Mouse (Mus musculus) heart, embryonic 15.5 days (tissue): ENCODE measurements around the gene Anks1b. TPM values are rescaled to one million over a fixed set of nuclear protein-coding genes. Genes with fewer than 3 reads are reported as not detected.

Experiments used
- ATAC-seq: fragments of 200-750 bp; cut with Nextera tagmentation; replicated peaks from 2 replicates; pipeline ENCODE4 v1.8.0; 2017; ENCODE audit warnings: low read depth, moderate TSS enrichment; ENCODE audit not compliant: insufficient number of reproducible peaks, insufficient read depth, low FRiP score
- H3K27ac ChIP-seq: fragments of 300-500 bp; sonication (generic); 2 replicates; pipeline ENCODE4 v1.5.1; 2015; ENCODE audit warnings: mild to moderate bottlenecking, inconsistent platforms
- H3K27me3 ChIP-seq: fragments of 300-500 bp; sonication (generic); 2 replicates; pipeline ENCODE4 v1.6.1; 2015; ENCODE audit warnings: inconsistent platforms
- H3K36me3 ChIP-seq: fragments of 300-500 bp; sonication (generic); 2 replicates; pipeline ENCODE4 v1.6.1; 2015; ENCODE audit warnings: mild to moderate bottlenecking, inconsistent platforms
- H3K4me1 ChIP-seq: fragments of 300-500 bp; sonication (generic); replicated peaks from 2 replicates; pipeline ENCODE4 v1.6.1; 2015; ENCODE audit warnings: inconsistent platforms
- H3K4me2 ChIP-seq: fragments of 300-500 bp; sonication (generic); 2 replicates; pipeline ENCODE4 v1.6.1; 2015; ENCODE audit warnings: inconsistent platforms, mild to moderate bottlenecking, moderate library complexity
- H3K4me3 ChIP-seq: fragments of 300-500 bp; sonication (generic); 2 replicates; pipeline ENCODE4 v1.5.1; 2015; ENCODE audit warnings: mild to moderate bottlenecking, inconsistent platforms
- H3K9ac ChIP-seq: fragments of 300-500 bp; sonication (generic); 2 replicates; pipeline ENCODE4 v1.6.1; 2015; ENCODE audit warnings: mild to moderate bottlenecking, inconsistent platforms
- H3K9me3 ChIP-seq: fragments of 300-500 bp; sonication (generic); replicated peaks from 2 replicates; pipeline ENCODE4 v1.6.1; 2016; ENCODE audit warnings: inconsistent platforms
- WGBS: fragments of 180-500 bp; shearing (Covaris S2); methylation state at CpG from one replicate; pipeline ENCODE4 v1.1.7; 2015; ENCODE audit warnings: mixed read lengths; 5-methylcytosine and 5-hydroxymethylcytosine counted together
- polyA plus RNA-seq: library from polyadenylated mRNA; unstranded; fragments of >200 nt; fragmentation: Nextera tagmentation; extraction: Ambion mirVana; gene quantifications from 2 replicates; pipeline ENCODE4 v1.2.1, GENCODE M21; 2015

Gene Anks1b
- polyA plus RNA-seq, 1 experiment from 2014 or later, result 0.79 TPM

GRCm38 (mm10) chr10:90400382-90400781, 527.1 kb downstream of the Anks1b start:
- no peak overlapping the region for H3K27ac ChIP-seq
- H3K9ac ChIP-seq, result no peak overlapping the region
- no peak overlapping the region for H3K4me3 ChIP-seq
- 83% methylated on average over 4 of the region's 4 CpGs for WGBS
- no peak overlapping the region for H3K4me2 ChIP-seq
- no peaks in the 10 kb centered on the region for H3K27me3 ChIP-seq
- H3K36me3 ChIP-seq, result no peaks in the 10 kb centered on the region
- no peaks in the 10 kb centered on the region for H3K4me1 ChIP-seq
- ATAC-seq, result no peak
- H3K9me3 ChIP-seq, result no peaks in the 10 kb centered on the region

DNA sequence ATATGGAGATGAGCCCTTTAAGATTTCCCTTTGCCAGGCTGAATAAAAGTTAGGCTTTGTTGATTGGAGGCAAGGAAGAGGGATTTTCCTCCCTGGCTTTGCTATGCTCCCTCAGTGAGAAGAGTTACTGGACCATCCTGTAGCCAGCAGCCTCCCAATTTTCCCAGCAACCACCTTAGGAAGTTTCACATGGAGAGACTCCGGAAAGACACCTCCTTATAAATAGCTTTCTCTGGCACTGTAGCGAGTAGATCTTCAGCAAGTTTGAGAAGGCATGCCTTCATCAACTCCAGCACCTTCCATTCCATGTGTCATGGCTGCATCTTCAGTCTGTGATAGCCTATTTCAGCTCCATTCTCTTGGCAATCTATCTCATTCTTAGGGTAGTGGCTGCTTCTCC, 535.2 kb downstream of the Anks1b start:
- Histone ChIP-seq H3K4me2 (no peak overlapping the region), H3K9me3 (no peaks in the 10 kb centered on the region), H3K36me3 (no peaks in the 10 kb centered on the region), H3K4me1 (no peaks in the 10 kb centered on the region), H3K4me3 (no peak overlapping the region), H3K27ac (no peak overlapping the region), H3K9ac (no peak overlapping the region), H3K27me3 (no peaks in the 10 kb centered on the region)
- no peak for ATAC-seq
- WGBS, result 62% methylated on average over 2 of the region's 2 CpGs

DNA sequence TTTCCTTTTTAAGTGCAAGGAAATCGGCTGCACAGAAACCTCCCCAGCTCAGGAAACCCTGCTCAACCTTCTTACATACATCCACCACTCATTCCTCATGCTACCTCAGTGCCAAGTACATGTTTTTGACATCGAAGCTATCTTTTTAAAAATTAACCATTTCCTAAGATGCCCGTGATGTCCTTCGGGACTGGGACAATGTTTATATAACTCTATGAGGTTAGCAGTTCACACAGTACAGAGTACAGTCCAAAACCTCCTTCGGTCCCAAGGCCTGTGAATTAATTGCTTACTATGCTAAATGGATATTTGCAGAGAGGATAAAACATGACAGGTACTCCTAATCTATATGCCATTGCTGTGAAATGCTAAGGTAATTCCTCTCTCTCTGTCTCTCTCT, 558.2 kb downstream of the Anks1b start:
- no peak overlapping the region for H3K4me2 ChIP-seq
- no peak for ATAC-seq
- no peaks in the 10 kb centered on the region for H3K4me1 ChIP-seq
- H3K27me3 ChIP-seq, result no peaks in the 10 kb centered on the region
- no peak overlapping the region for H3K27ac ChIP-seq
- H3K36me3 ChIP-seq, result no peaks in the 10 kb centered on the region
- H3K9ac ChIP-seq, result no peak overlapping the region
- H3K4me3 ChIP-seq, result no peak overlapping the region
- no peaks in the 10 kb centered on the region for H3K9me3 ChIP-seq
- 62% methylated on average over 5 of the region's 5 CpGs for WGBS

DNA sequence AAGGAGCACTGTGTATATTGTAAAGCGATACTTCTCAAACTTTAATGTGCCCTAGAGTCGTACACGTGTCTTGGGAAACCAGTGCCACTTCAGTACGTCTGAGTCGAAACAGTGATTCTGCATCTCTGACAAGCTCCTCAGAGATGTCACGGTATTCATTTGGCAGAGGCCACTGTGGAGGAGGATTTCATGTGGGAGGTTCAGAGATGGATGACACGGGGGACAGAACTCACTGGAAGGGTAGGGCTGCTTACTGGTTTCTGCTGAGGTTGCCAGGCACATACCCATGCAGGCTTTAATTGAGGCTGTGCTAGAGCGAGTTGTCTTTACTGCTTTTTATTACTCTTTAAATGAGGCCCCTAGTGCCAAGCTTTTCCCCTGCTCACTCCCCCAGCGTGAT, 558.7 kb downstream of the Anks1b start:
- no peaks in the 10 kb centered on the region for H3K4me1 ChIP-seq
- H3K4me2 ChIP-seq, result no peak overlapping the region
- H3K36me3 ChIP-seq, result no peaks in the 10 kb centered on the region
- no peak overlapping the region for H3K27ac ChIP-seq
- H3K4me3 ChIP-seq, result no peak overlapping the region
- no peaks in the 10 kb centered on the region for H3K27me3 ChIP-seq
- no peaks in the 10 kb centered on the region for H3K9me3 ChIP-seq
- no peak for ATAC-seq
- H3K9ac ChIP-seq, result no peak overlapping the region
- 61% methylated on average over 9 of the region's 9 CpGs for WGBS

DNA sequence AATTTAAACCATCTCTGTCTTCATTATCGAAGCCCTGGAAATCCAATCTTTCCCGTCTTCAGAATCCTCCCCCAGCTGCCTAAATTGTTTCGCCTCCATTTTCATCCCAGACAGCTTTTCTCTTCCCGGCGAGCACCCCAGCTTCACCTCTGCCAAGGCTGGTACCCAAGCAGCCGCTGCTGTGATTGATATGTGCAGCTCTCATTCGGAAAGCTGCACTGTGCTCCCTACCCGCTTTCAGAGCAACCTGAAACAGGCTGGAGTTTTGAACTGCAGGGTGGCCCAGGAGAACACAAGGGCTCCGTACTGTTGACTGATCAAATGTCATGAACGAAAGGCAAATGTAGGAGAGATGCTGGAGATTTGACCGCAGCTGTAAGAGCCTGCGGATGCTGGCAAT, 559.2 kb downstream of the Anks1b start:
- H3K9me3 ChIP-seq, result no peaks in the 10 kb centered on the region
- no peak overlapping the region for H3K4me3 ChIP-seq
- no peak overlapping the region for H3K27ac ChIP-seq
- 66% methylated on average over 12 of the region's 12 CpGs for WGBS
- H3K36me3 ChIP-seq, result no peaks in the 10 kb centered on the region
- no peaks in the 10 kb centered on the region for H3K27me3 ChIP-seq
- H3K9ac ChIP-seq, result no peak overlapping the region
- no peak for ATAC-seq
- H3K4me1 ChIP-seq, result no peaks in the 10 kb centered on the region
- H3K4me2 ChIP-seq, result no peak overlapping the region

DNA sequence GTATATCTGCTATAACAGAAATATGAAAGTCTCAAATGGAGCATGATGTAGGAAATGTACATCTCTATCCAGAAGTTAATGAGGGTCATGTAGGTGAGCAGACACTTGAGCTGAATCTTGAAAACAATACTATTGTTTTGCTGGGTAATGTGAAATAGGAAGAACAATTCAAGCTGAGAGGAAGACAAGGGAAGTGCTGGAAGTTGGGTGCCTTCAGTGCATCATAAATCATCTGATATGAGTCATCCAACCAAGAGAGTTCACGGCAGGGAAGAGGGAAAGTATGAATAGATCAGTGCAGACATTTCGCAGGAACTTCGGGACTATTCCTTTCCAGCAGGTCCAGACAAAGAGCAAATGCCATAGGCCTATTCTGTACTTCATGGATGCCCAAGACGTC, 567.7 kb downstream of the Anks1b start:
- WGBS, result 68% methylated on average over 4 of the region's 4 CpGs
- H3K4me1 ChIP-seq, result no peaks in the 10 kb centered on the region
- ATAC-seq, result no peak
- no peaks in the 10 kb centered on the region for H3K36me3 ChIP-seq
- no peak overlapping the region for H3K4me2 ChIP-seq
- H3K9ac ChIP-seq, result no peak overlapping the region
- no peak overlapping the region for H3K27ac ChIP-seq
- no peak overlapping the region for H3K4me3 ChIP-seq
- H3K9me3 ChIP-seq, result no peaks in the 10 kb centered on the region
- no peaks in the 10 kb centered on the region for H3K27me3 ChIP-seq

GRCm38 (mm10) chr10:90441656-90442055, 568.3 kb downstream of the Anks1b start:
- no peak overlapping the region for H3K4me2 ChIP-seq
- H3K4me1 ChIP-seq, result no peaks in the 10 kb centered on the region
- H3K9ac ChIP-seq, result no peak overlapping the region
- WGBS, result 38% methylated on average over 1 of the region's 1 CpGs
- no peak overlapping the region for H3K27ac ChIP-seq
- H3K9me3 ChIP-seq, result no peaks in the 10 kb centered on the region
- no peak for ATAC-seq
- no peaks in the 10 kb centered on the region for H3K27me3 ChIP-seq
- H3K36me3 ChIP-seq, result no peaks in the 10 kb centered on the region
- no peak overlapping the region for H3K4me3 ChIP-seq

- H3K27me3 ChIP-seq, result no peaks in the 10 kb centered on the region
- no peak overlapping the region for H3K9ac ChIP-seq
- H3K4me2 ChIP-seq, result no peak overlapping the region
- no peak for ATAC-seq
- no peaks in the 10 kb centered on the region for H3K9me3 ChIP-seq
- no peaks in the 10 kb centered on the region for H3K4me1 ChIP-seq
- H3K4me3 ChIP-seq, result no peak overlapping the region
- H3K27ac ChIP-seq, result no peak overlapping the region
- H3K36me3 ChIP-seq, result no peaks in the 10 kb centered on the region
- 71% methylated on average over 2 of the region's 2 CpGs for WGBS
These were observed 591.6 kb downstream of the Anks1b start for GRCm38 (mm10) chr10:90464906-90465305.

DNA sequence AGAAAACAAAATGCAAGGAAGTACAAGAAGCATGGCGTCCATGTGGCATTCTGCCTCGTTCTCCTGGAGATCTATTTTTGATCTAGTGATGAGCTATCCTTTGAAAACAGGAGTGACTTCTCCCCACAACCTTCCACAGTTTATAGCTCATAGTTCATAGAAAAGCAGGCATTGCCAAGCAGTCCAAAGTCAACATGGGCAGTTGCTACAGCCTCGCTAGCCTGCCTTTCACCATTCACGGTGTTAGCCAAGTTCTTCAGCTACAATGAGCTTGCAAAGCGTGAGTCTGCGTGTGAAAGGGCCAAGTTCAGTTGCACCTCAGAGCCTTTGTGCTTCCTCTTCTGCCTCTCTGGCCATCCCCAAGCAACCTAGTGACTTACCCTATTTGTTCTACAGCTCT, 592.1 kb downstream of the Anks1b start:
- no peak overlapping the region for H3K4me3 ChIP-seq
- no peak overlapping the region for H3K27ac ChIP-seq
- no peaks in the 10 kb centered on the region for H3K27me3 ChIP-seq
- no peak for ATAC-seq
- H3K9ac ChIP-seq, result no peak overlapping the region
- no peak overlapping the region for H3K4me2 ChIP-seq
- no peaks in the 10 kb centered on the region for H3K4me1 ChIP-seq
- H3K9me3 ChIP-seq, result no peaks in the 10 kb centered on the region
- no peaks in the 10 kb centered on the region for H3K36me3 ChIP-seq
- WGBS, result 83% methylated on average over 6 of the region's 6 CpGs

GRCm38 (mm10) chr10:90467546-90467945, 594.2 kb downstream of the Anks1b start:
- no peaks in the 10 kb centered on the region for H3K9me3 ChIP-seq
- no peaks in the 10 kb centered on the region for H3K27me3 ChIP-seq
- WGBS, result 66% methylated on average over 1 of the region's 1 CpGs
- no peak for ATAC-seq
- H3K27ac ChIP-seq, result no peak overlapping the region
- no peak overlapping the region for H3K4me3 ChIP-seq
- H3K36me3 ChIP-seq, result no peaks in the 10 kb centered on the region
- H3K9ac ChIP-seq, result no peak overlapping the region
- H3K4me1 ChIP-seq, result no peaks in the 10 kb centered on the region
- H3K4me2 ChIP-seq, result no peak overlapping the region

GRCm38 (mm10) chr10:90493436-90493835, 620.1 kb downstream of the Anks1b start:
- no peaks in the 10 kb centered on the region for H3K27me3 ChIP-seq
- no peak overlapping the region for H3K27ac ChIP-seq
- H3K4me3 ChIP-seq, result no peak overlapping the region
- no peaks in the 10 kb centered on the region for H3K36me3 ChIP-seq
- H3K4me2 ChIP-seq, result no peak overlapping the region
- H3K9me3 ChIP-seq, result no peaks in the 10 kb centered on the region
- H3K4me1 ChIP-seq, result no peaks in the 10 kb centered on the region
- H3K9ac ChIP-seq, result no peak overlapping the region
- ATAC-seq, result no peak
- WGBS, result 71% methylated on average over 7 of the region's 7 CpGs

- Histone ChIP-seq H3K4me1 (no peaks in the 10 kb centered on the region), H3K36me3 (no peaks in the 10 kb centered on the region), H3K9me3 (no peaks in the 10 kb centered on the region), H3K4me3 (no peak overlapping the region), H3K9ac (no peak overlapping the region), H3K27me3 (no peaks in the 10 kb centered on the region), H3K4me2 (no peak overlapping the region), H3K27ac (no peak overlapping the region)
- ATAC-seq, result no peak
- WGBS, result 65% methylated on average over 3 of the region's 3 CpGs
These were observed 620.8 kb downstream of the Anks1b start for GRCm38 (mm10) chr10:90493996-90494642.
